Mouse (Mus musculus) olfactory bulb, adult 2 months (tissue): ENCODE data around the gene Sfxn5.

Experiments
- CTCF ChIP-seq: fragments of 200-500 bp; IDR thresholded peaks from 2 replicates; pipeline ENCODE4 v1.5.1; 2012; ENCODE audit warnings: low read depth, mild to moderate bottlenecking, low read length, moderate library complexity; ENCODE audit not compliant: insufficient read depth
- POLR2A ChIP-seq: fragments of 200-500 bp; IDR thresholded peaks from 2 replicates; pipeline ENCODE4 v1.6.1; 2012; ENCODE audit warnings: mild to moderate bottlenecking, low read depth, low read length, moderate library complexity; ENCODE audit not compliant: insufficient read depth

GRCm38 (mm10) chr6:85220917-85221316 is 112.3 kb downstream of the Sfxn5 start:
- no peak for TF ChIP-seq POLR2A
- no peak for TF ChIP-seq CTCF
